Mouse (Mus musculus) intestine, embryonic 15.5 days (tissue): Measurements from ENCODE around the gene A3galt2. TPM values are rescaled to one million over a fixed set of nuclear protein-coding genes. Genes with fewer than 3 reads are reported as not detected.

Source experiments
- ATAC-seq: fragments of 200-750 bp; cut with Nextera tagmentation; 2 replicates; pipeline ENCODE4 v1.8.0; 2017; ENCODE audit warnings: moderate TSS enrichment, moderate library complexity
- H3K27ac ChIP-seq: fragments of 300-500 bp; sonication (generic); 2 replicates; pipeline ENCODE4 v1.5.1; 2015; ENCODE audit warnings: mild to moderate bottlenecking, inconsistent platforms
- H3K27me3 ChIP-seq: fragments of 300-500 bp; sonication (generic); replicated peaks from 2 replicates; pipeline ENCODE4 v1.6.1; 2015; ENCODE audit warnings: inconsistent platforms
- H3K36me3 ChIP-seq: fragments of 300-500 bp; sonication (generic); 2 replicates; pipeline ENCODE4 v1.6.1; 2015; ENCODE audit warnings: inconsistent platforms
- H3K4me1 ChIP-seq: fragments of 300-500 bp; sonication (generic); replicated peaks from 2 replicates; pipeline ENCODE4 v1.6.1; 2015; ENCODE audit warnings: inconsistent platforms
- H3K4me2 ChIP-seq: fragments of 300-500 bp; sonication (generic); replicated peaks from 2 replicates; pipeline ENCODE4 v1.6.1; 2015; ENCODE audit warnings: mild to moderate bottlenecking, inconsistent platforms
- H3K4me3 ChIP-seq: fragments of 300-500 bp; sonication (generic); replicated peaks from 2 replicates; pipeline ENCODE4 v1.5.1; 2015; ENCODE audit warnings: inconsistent platforms
- H3K9ac ChIP-seq: fragments of 300-500 bp; sonication (generic); 2 replicates; pipeline ENCODE4 v1.6.1; 2015; ENCODE audit warnings: inconsistent platforms
- H3K9me3 ChIP-seq: fragments of 300-500 bp; sonication (generic); 2 replicates; pipeline ENCODE4 v1.6.1; 2016; ENCODE audit warnings: inconsistent platforms
- WGBS: fragments of 180-500 bp; shearing (Covaris S2); methylation state at CpG from one replicate; pipeline ENCODE4 v1.1.7; 2015; 5-methylcytosine and 5-hydroxymethylcytosine counted together
- polyA plus RNA-seq: library from polyadenylated mRNA; unstranded; fragments of >200 nt; fragmentation: Nextera tagmentation; extraction: Ambion mirVana; gene quantifications from 2 replicates; pipeline ENCODE4 v1.2.1, GENCODE M21; 2015

Gene A3galt2
- polyA plus RNA-seq, 1 experiment from 2014 or later = 0.13 TPM

- Histone ChIP-seq H3K27me3 (no peaks in the 10 kb centered on the region), H3K4me2 (no peak overlapping the region), H3K4me3 (no peak overlapping the region), H3K36me3 (peaks cover 28% of the 10 kb centered on the region), H3K4me1 (no peaks in the 10 kb centered on the region), H3K9me3 (no peaks in the 10 kb centered on the region), H3K9ac (no peak overlapping the region), H3K27ac (no peak overlapping the region)
- 70% methylated on average over 5 of the region's 5 CpGs for WGBS
- no peak for ATAC-seq
Measured at GRCm38 (mm10) chr4:128770698-128771097, 15.5 kb downstream of the A3galt2 start.

- WGBS = 87% methylated on average over 11 of the region's 11 CpGs
- Histone ChIP-seq H3K27me3 (no peaks in the 10 kb centered on the region), H3K9ac (no peak overlapping the region), H3K27ac (no peak overlapping the region), H3K4me3 (no peak overlapping the region), H3K9me3 (no peaks in the 10 kb centered on the region), H3K4me1 (0 out of 2 replicates have a peak, but pooled peaks cover 4% of the 10 kb centered on the region), H3K4me2 (no peak overlapping the region), H3K36me3 (peaks cover 41% of the 10 kb centered on the region)
- no peak for ATAC-seq
Measured at GRCm38 (mm10) chr4:128773820-128774219, 18.7 kb downstream of the A3galt2 start.

- peaks cover 41% of the 10 kb centered on the region for H3K36me3 ChIP-seq
Measured at GRCm38 (mm10) chr4:128774467-128774866, 19.3 kb downstream of the A3galt2 start.

GRCm38 (mm10) chr4:128776568-128777289, 21.6 kb downstream of the A3galt2 start:
- H3K27me3 ChIP-seq = no peaks in the 10 kb centered on the region
- no peak overlapping the region for H3K27ac ChIP-seq
- no peak overlapping the region for H3K4me3 ChIP-seq
- ATAC-seq = peak; percentile 47
- H3K4me1 ChIP-seq = 0 out of 2 replicates have a peak, but pooled peaks cover 4% of the 10 kb centered on the region
- H3K9me3 ChIP-seq = no peaks in the 10 kb centered on the region
- no peak overlapping the region for H3K9ac ChIP-seq
- WGBS = 49% methylated on average over 20 of the region's 20 CpGs
- H3K4me2 ChIP-seq = no peak overlapping the region
- H3K36me3 ChIP-seq = peaks cover 44% of the 10 kb centered on the region

More at GRCm38 (mm10) chr4:128774467-128774866, 19.3 kb downstream of the A3galt2 start:
- H3K27ac ChIP-seq = no peak overlapping the region
- H3K9me3 ChIP-seq = no peaks in the 10 kb centered on the region
- no peak overlapping the region for H3K9ac ChIP-seq
- H3K27me3 ChIP-seq = no peaks in the 10 kb centered on the region
- ATAC-seq = peak; percentile 54; the same call in 1 of the 2 replicates
- WGBS = 92% methylated on average over 9 of the region's 9 CpGs
- 0 out of 2 replicates have a peak, but pooled peaks cover 4% of the 10 kb centered on the region for H3K4me1 ChIP-seq
- no peak overlapping the region for H3K4me2 ChIP-seq
- no peak overlapping the region for H3K4me3 ChIP-seq

GRCm38 (mm10) chr4:128777593-128777992, 22.4 kb downstream of the A3galt2 start:
- no peak overlapping the region for H3K4me2 ChIP-seq
- 0 out of 2 replicates have a peak, but pooled peaks cover 4% of the 10 kb centered on the region for H3K4me1 ChIP-seq
- H3K4me3 ChIP-seq = no peak overlapping the region
- no peak for ATAC-seq
- no peaks in the 10 kb centered on the region for H3K27me3 ChIP-seq
- H3K9me3 ChIP-seq = no peaks in the 10 kb centered on the region
- peaks cover 45% of the 10 kb centered on the region for H3K36me3 ChIP-seq
- no peak overlapping the region for H3K27ac ChIP-seq
- 78% methylated on average over 11 of the region's 11 CpGs for WGBS
- no peak overlapping the region for H3K9ac ChIP-seq

- 0 out of 2 replicates have a peak, but pooled peaks cover 2% of the 10 kb centered on the region for H3K4me1 ChIP-seq
- H3K36me3 ChIP-seq = peaks cover 48% of the 10 kb centered on the region
- 89% methylated on average over 7 of the region's 7 CpGs for WGBS
- H3K4me2 ChIP-seq = no peak overlapping the region
- no peaks in the 10 kb centered on the region for H3K9me3 ChIP-seq
- no peak for ATAC-seq
- H3K9ac ChIP-seq = no peak overlapping the region
- no peak overlapping the region for H3K27ac ChIP-seq
- no peaks in the 10 kb centered on the region for H3K27me3 ChIP-seq
- H3K4me3 ChIP-seq = no peak overlapping the region
Measured at GRCm38 (mm10) chr4:128782037-128782436, 26.9 kb downstream of the A3galt2 start.

GRCm38 (mm10) chr4:128782645-128783044, 27.5 kb downstream of the A3galt2 start:
- H3K36me3 ChIP-seq = peaks cover 42% of the 10 kb centered on the region
- no peak overlapping the region for H3K9ac ChIP-seq
- no peaks in the 10 kb centered on the region for H3K27me3 ChIP-seq
- ATAC-seq = no peak
- H3K27ac ChIP-seq = no peak overlapping the region
- no peak overlapping the region for H3K4me3 ChIP-seq
- H3K4me2 ChIP-seq = no peak overlapping the region
- 48% methylated on average over 4 of the region's 4 CpGs for WGBS
- no peaks in the 10 kb centered on the region for H3K4me1 ChIP-seq
- no peaks in the 10 kb centered on the region for H3K9me3 ChIP-seq

GRCm38 (mm10) chr4:128784950-128785631, 29.9 kb downstream of the A3galt2 start:
- H3K9ac ChIP-seq = no peak overlapping the region
- no peak overlapping the region for H3K4me2 ChIP-seq
- H3K27me3 ChIP-seq = no peaks in the 10 kb centered on the region
- peaks cover 40% of the 10 kb centered on the region for H3K36me3 ChIP-seq
- no peak overlapping the region for H3K4me3 ChIP-seq
- no peak for ATAC-seq
- no peaks in the 10 kb centered on the region for H3K9me3 ChIP-seq
- H3K4me1 ChIP-seq = 0 out of 2 replicates have a peak, but pooled peaks cover 2% of the 10 kb centered on the region
- WGBS = 92% methylated on average over 15 of the region's 15 CpGs
- H3K27ac ChIP-seq = no peak overlapping the region

GRCm38 (mm10) chr4:128785921-128786654, 30.9 kb downstream of the A3galt2 start:
- ATAC-seq = no peak
- H3K9ac ChIP-seq = no peak overlapping the region
- 94% methylated on average over 11 of the region's 11 CpGs for WGBS
- H3K4me2 ChIP-seq = no peak overlapping the region
- no peaks in the 10 kb centered on the region for H3K27me3 ChIP-seq
- H3K4me3 ChIP-seq = no peak overlapping the region
- H3K36me3 ChIP-seq = peaks cover 40% of the 10 kb centered on the region
- no peaks in the 10 kb centered on the region for H3K9me3 ChIP-seq
- no peak overlapping the region for H3K27ac ChIP-seq
- H3K4me1 ChIP-seq = 0 out of 2 replicates have a peak, but pooled peaks cover 9% of the 10 kb centered on the region

- H3K9me3 ChIP-seq = no peaks in the 10 kb centered on the region
- H3K9ac ChIP-seq = no peak overlapping the region
- no peaks in the 10 kb centered on the region for H3K27me3 ChIP-seq
- no peak overlapping the region for H3K4me3 ChIP-seq
- H3K27ac ChIP-seq = no peak overlapping the region
- H3K36me3 ChIP-seq = peaks cover 32% of the 10 kb centered on the region
- H3K4me2 ChIP-seq = no peak overlapping the region
- 0 out of 2 replicates have a peak, but pooled peaks cover 9% of the 10 kb centered on the region for H3K4me1 ChIP-seq
- no peak for ATAC-seq
- 90% methylated on average over 24 of the region's 24 CpGs for WGBS
Measured at GRCm38 (mm10) chr4:128787023-128787939, 32.1 kb downstream of the A3galt2 start.

- Histone ChIP-seq H3K27me3 (no peaks in the 10 kb centered on the region), H3K9ac (no peak overlapping the region), H3K27ac (no peak overlapping the region), H3K4me1 (0 out of 2 replicates have a peak, but pooled peaks cover 9% of the 10 kb centered on the region), H3K4me2 (no peak overlapping the region), H3K4me3 (no peak overlapping the region), H3K9me3 (no peaks in the 10 kb centered on the region), H3K36me3 (peaks cover 32% of the 10 kb centered on the region)
- ATAC-seq = no peak
- WGBS = 96% methylated on average over 4 of the region's 4 CpGs
Measured at GRCm38 (mm10) chr4:128788108-128788507, 32.9 kb downstream of the A3galt2 start.
